Mouse (Mus musculus): ENCODE results near the gene S1pr4.
A peak's percentile ranks its signal among the peaks of the same experiment; 100 is the strongest.

Gene S1pr4

GRCm38 (mm10) chr10:81493601-81494220, 6.2 kb downstream of the S1pr4 start:
- DNase-seq (ENCODE audit: low read depth, low spot score), result no peak

DNA sequence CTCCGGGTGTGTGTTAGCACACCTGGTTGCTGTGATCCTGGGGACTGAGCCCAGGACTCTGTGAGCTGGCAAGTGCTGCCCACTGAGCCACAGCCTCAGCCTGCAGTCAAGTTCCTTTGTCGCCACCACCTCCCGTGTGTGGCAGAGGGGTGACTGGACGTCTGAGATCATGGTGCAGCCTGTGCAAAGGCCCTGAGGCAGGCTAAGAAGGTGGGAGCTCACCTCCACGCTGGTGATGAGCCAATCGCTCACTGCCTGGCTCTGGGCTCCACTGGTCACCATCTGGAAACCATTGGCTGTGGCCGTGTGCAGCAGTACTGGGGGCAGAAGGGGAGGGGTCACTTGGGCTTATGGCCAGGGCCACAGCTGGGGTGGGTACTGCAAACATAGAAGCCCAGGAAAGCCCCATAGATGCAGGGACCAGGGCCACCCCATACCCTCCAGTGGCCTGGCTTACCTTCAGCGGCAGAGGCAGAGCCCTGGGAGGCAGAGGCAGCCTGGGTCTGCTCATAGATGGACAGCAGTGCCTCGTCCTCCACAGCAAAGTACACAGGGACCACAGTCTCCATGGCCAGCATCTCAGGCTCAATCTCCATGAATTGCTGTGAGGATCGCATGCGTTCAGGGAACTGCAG, 7.2 kb downstream of the S1pr4 start:
- no peak for DNase-seq (ENCODE audit: low read depth, low spot score)

DNA sequence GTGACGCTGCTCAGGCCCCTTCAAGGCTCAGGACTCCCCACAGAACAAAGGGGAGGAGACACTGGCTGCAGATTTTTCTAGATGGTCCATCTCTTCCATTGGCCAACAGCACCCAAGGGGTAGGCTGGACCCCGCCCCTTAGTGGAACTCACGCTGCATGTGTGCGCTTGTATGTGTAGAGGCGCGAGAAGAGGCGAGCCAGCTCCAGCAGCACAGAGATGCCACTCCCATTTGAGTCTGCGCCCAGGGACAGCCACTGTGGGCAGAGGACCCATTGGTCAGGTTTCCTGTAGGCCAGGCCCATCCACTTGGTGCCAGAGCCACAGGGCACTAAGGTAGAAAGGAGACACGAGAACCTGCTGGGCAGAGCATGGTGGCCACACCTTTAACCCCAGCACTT, 8.9 kb downstream of the S1pr4 start:
- no peak for DNase-seq (ENCODE audit: low read depth, low spot score)

- DNase-seq (ENCODE audit: low read depth, low spot score), result no peak
Observed at GRCm38 (mm10) chr10:81489941-81490340, 10.0 kb downstream of the S1pr4 start.

- no peak for DNase-seq (ENCODE audit: low read depth, low spot score)
Observed at GRCm38 (mm10) chr10:81488081-81488480, 11.9 kb downstream of the S1pr4 start.

- no peak for DNase-seq (ENCODE audit: low read depth, low spot score)
Observed at GRCm38 (mm10) chr10:81486496-81486895, 13.4 kb downstream of the S1pr4 start.

- DNase-seq (ENCODE audit: low read depth, low spot score), result no peak
Observed at GRCm38 (mm10) chr10:81485479-81486018, 14.4 kb downstream of the S1pr4 start.

DNA sequence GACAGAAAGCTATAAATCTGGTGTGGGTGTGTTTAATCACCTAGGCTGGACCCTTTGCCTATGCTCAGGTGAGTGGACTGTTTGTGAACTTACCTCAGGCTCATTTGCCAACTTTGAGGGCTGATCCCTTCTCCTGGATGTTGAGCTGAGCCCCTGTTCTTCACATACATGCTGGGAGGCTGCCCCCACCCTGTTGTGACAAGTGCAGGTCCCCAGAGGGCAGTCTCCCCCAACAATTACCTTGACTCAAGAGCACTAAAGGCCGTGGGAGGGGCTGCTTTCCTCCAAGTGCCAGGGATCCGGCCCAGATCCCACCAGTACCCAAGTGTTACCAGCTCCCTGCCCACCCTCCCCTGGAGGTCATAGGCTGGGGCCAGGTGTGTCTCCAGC, 14.9 kb downstream of the S1pr4 start:
- peak; percentile 59 for DNase-seq (ENCODE audit: low read depth, low spot score)

DNA sequence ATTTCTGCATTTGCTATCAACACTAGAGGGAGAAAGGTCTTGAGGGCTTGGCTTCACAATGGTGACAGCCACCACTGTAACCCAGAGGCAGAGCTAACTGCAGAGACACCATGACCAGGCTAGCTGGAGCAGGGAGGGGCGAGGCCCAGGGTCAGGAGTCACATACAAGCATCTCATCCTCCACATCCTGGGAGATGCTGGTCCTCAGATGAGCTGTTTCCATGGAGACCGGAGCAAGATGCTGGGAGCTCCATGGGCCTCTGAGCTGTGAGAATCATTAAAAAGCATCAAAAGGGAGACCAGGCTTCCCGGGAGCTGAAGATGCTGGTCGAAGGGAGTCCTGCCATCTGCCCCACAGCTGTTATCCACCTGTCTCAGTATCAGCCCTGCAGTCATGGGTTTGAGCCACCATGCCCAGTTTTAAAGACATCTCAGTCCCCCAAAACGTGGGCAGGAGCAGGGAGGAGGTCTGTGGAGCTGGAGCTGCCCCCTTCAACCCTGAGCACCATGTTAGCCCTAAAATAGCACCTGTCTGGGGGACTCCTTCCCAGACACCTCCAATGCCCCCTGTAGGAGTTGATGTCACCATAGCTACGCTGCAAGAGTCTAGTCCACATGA, 15.4 kb downstream of the S1pr4 start:
- DNase-seq (ENCODE audit: low read depth, low spot score), result no peak

- peak; percentile 85 for DNase-seq (ENCODE audit: low read depth, low spot score)
Observed at GRCm38 (mm10) chr10:81483983-81484382, 15.9 kb downstream of the S1pr4 start.

- no peak for DNase-seq (ENCODE audit: low read depth, low spot score)
Observed at GRCm38 (mm10) chr10:81482533-81482889, 17.4 kb downstream of the S1pr4 start, which contains the start of gene Celf5. Gene Celf5 (minus strand): TSS chr10:81482709.

GRCm38 (mm10) chr10:81481605-81482532, 18.1 kb downstream of the S1pr4 start:
- no peak for DNase-seq (ENCODE audit: low read depth, low spot score)

- no peak for DNase-seq (ENCODE audit: low read depth, low spot score)
Observed at GRCm38 (mm10) chr10:81474461-81474860, 25.5 kb downstream of the S1pr4 start.

DNA sequence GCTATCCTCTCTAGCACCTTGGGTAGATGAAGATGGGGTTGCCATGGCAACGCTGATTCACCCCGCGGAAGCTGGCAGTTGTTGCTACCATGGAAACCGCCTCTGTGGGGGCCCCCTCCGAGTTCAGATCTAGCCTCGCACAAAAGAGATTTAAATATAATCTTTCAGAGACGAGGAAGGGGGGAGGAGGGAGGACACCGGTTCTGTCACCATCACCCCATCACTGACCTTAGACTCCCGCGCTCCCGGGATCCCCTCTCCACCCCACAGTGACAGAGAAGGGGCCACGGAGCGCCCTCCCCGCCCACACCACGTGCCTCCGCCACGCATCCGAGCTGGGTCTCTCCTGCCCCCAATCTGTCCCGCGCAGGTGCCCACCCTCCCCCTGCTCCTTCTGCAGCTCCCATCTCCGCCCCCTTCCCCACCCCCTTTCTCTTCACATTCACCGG, 26.9 kb downstream of the S1pr4 start:
- peak; percentile 55 for DNase-seq (ENCODE audit: low read depth, low spot score)

GRCm38 (mm10) chr10:81472403-81473002, 27.4 kb downstream of the S1pr4 start:
- peak; percentile 63 for DNase-seq (ENCODE audit: low read depth, low spot score)

- DNase-seq (ENCODE audit: low read depth, low spot score), result no peak
Observed at GRCm38 (mm10) chr10:81470454-81470853, 29.5 kb downstream of the S1pr4 start.

GRCm38 (mm10) chr10:81469253-81469652, 30.7 kb downstream of the S1pr4 start:
- no peak for DNase-seq (ENCODE audit: low read depth, low spot score)

GRCm38 (mm10) chr10:81467670-81468235, 32.2 kb downstream of the S1pr4 start:
- no peak for DNase-seq (ENCODE audit: low read depth, low spot score)

GRCm38 (mm10) chr10:81466881-81467280, 33.1 kb downstream of the S1pr4 start:
- DNase-seq (ENCODE audit: low read depth, low spot score), result no peak

GRCm38 (mm10) chr10:81466066-81466465, 33.9 kb downstream of the S1pr4 start:
- no peak for DNase-seq (ENCODE audit: low read depth, low spot score)

DNA sequence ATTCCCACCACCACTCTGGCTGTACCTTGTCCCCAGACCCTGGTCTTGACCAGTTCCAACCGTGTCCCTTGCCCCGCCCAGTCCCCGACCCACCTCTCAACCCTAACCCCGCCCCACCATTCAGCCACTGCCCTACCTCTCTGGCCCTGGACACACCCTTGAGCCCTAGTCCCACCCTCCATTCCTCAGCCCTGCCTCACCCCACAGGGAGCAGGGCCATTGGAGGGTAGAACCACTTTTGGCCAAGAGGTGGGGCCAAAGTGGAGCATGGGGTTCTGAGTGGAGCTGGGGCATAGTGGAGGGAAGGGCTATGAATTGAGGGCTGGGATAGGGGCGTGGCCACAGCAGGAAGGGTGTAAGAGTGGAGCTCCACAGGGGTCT, 34.7 kb downstream of the S1pr4 start:
- DNase-seq (ENCODE audit: low read depth, low spot score), result peak; percentile 99
